8 mouse cellular contexts compared by ENCODE assay signal in the genomic region with DNA sequence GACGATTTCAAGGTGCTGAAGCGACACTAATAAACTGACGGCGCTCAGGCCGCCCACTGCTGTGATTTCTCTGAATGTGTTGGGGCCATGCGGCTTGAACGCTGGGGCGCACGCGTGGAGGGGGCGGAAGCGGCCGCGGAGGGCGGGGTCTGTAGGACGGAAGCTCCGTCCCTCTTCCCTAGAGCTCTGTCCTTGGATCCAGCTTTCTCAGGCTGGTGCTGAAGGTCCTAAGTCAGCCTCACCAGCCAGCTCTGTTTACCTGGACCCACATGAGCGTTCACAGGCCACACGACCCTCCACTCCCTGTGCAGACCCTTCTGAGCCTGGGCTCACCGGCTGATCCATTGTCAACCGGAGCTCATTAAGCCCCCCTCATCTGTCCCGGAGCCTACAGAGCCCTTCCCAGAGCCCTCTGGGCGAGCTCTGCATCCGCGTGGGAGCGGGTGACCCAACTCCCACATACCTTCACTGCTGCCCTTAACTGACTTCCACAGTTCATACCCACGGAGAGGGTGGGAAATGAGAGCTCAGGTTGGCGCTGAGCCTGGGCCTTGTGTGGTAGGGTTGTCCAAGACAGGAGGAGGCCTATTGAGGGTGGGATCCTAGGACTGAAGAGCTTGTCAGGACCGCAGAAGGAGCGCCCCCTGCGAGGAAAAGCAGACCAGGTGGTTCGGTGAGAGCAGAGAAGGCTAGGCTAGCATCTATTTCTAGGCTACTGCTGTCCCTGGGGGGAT. TPM values are rescaled to one million over a fixed set of nuclear protein-coding genes. Genes with fewer than 3 reads are reported as not detected.
DNase-seq lines count a peak whose midpoint lies in the region; ATAC-seq and TF ChIP-seq lines count a peak whose summit lies in the region.

A gene (plus strand): TSS at position 174 of the 734 bp plus-strand sequence.

- H3K36me3 ChIP-seq in hindbrain, embryonic 16.5 days (ENCODE audit: control insufficient read depth, insufficient read depth, low read length) = peaks cover 24% of the 10 kb centered on the region

- peak; percentile 70 for DNase-seq in T-cell, adult 2 months (ENCODE audit: low spot score)
- DNase-seq in gastrocnemius, adult 2 months = peak; percentile 92
- DNase-seq in left cerebral cortex, adult 18-20 months (ENCODE audit: low spot score in 2 of 2) = peak; percentile 85 to 90
- peak; percentile 89 for DNase-seq in lung, postnatal 4 days
- peak; percentile 66 for DNase-seq in retina, postnatal 7 days (ENCODE audit: low read depth, low spot score)
- DNase-seq in urinary bladder, adult 18-20 months (ENCODE audit: low spot score in 2 of 2) = peak; percentile 76 to 85

- no peaks in the 10 kb centered on the region for H3K9me3 ChIP-seq in hindbrain, embryonic 16.5 days (ENCODE audit: control insufficient read depth, low read length)

- intact Hi-C loops in gastrocnemius, adult 2 months (cut with DNase I) = loop anchor here (2.0 to 5.0 kb wide), 2 partner anchors 70 to 117 kb away; no protein-coding TSS in a partner anchor

- peak within 1 kb of the TSS; percentile 69 for H3K9ac ChIP-seq in hindbrain, embryonic 16.5 days (ENCODE audit: low read depth, low read length)

- no peaks in the 10 kb centered on the region for H3K27me3 ChIP-seq in hindbrain, embryonic 16.5 days (replicated peaks; ENCODE audit: control insufficient read depth, insufficient read depth, low read length)

- H3K27ac ChIP-seq in gastrocnemius, adult 2 months = peak within 1 kb of the TSS; percentile 93
- H3K27ac ChIP-seq in hindbrain, embryonic 16.5 days (ENCODE audit: low read depth, low read length) = peak within 1 kb of the TSS; percentile 91

- peak within 1 kb of the TSS; percentile 85 for H3K4me3 ChIP-seq in gastrocnemius, adult 2 months
- peak within 1 kb of the TSS; percentile 43 for H3K4me3 ChIP-seq in hindbrain, embryonic 16.5 days (ENCODE audit: low read length)

- H3K4me2 ChIP-seq in hindbrain, embryonic 16.5 days (ENCODE audit: low read length) = peak within 1 kb of the TSS; percentile 90

- no peak for TF ChIP-seq CTCF in gastrocnemius, adult 2 months (IDR thresholded peaks at IDR 0.05)

- H3K4me1 ChIP-seq in hindbrain, embryonic 16.5 days (ENCODE audit: control insufficient read depth, insufficient read depth, low read depth, low read length) = peaks cover 18% of the 10 kb centered on the region

- WGBS in hindbrain, embryonic 16.5 days = 3% methylated on average over 32 of the region's 32 CpGs

- peak; percentile 79 for ATAC-seq in common myeloid progenitor, adult 5-6 weeks (replicated peaks; ENCODE audit: low read depth, poor library complexity, severe bottlenecking)
- peak; percentile 95 for ATAC-seq in hindbrain, embryonic 16.5 days

RNA-seq across cellular contexts. Expression of the gene that starts here (rescaled TPM):
- total RNA-seq in common myeloid progenitor, adult 5-6 weeks (2017) = not detected in 2 replicates
- total RNA-seq in gastrocnemius, adult 2 months (2021) = not detected
- polyA plus RNA-seq in hindbrain, embryonic 16.5 days (2015; fragmentation: Nextera tagmentation; extraction: Ambion mirVana) = not detected in 2 replicates
- under 1 TPM; 0.44 to 0.73 TPM for total RNA-seq in left cerebral cortex, adult 18-20 months (2021)

Comparison
In these comparisons a context has a peak if more than half of its experiments do, and no peak if none do; other contexts are left out.
1. Peak in every context shown above with its lines: DNase-seq, ATAC-seq, H3K4me3 ChIP-seq and H3K27ac ChIP-seq.
2. Peak in ATAC-seq in common myeloid progenitor, adult 5-6 weeks; RNA of the gene not detected or under 1 TPM.
3. Peak in DNase-seq, H3K4me3 ChIP-seq and H3K27ac ChIP-seq in gastrocnemius, adult 2 months; RNA of the gene not detected or under 1 TPM.
4. Peak in ATAC-seq, H3K4me3 ChIP-seq, H3K27ac ChIP-seq, H3K9ac ChIP-seq and H3K4me2 ChIP-seq in hindbrain, embryonic 16.5 days; RNA of the gene not detected or under 1 TPM.
5. Peak in DNase-seq in left cerebral cortex, adult 18-20 months; RNA of the gene not detected or under 1 TPM.